Mouse (Mus musculus) heart, adult 2 months (tissue): ENCODE measurements around the gene Cib1. TPM values are rescaled to one million over a fixed set of nuclear protein-coding genes. Genes with fewer than 3 reads are reported as not detected.

Experiments used
- DNase-seq, 2 experiments: peaks; one replicate each; pipeline ENCODE4 v3.0.0; 2021
- H3K27ac ChIP-seq: fragments of 200-600 bp; 2 replicates; pipeline ENCODE4 v1.8.1; 2022
- H3K27me3 ChIP-seq: fragments of 200-500 bp; 2 replicates; pipeline ENCODE4 v1.6.1; 2012; ENCODE audit warnings: mild to moderate bottlenecking, low read length, inconsistent platforms, mixed read lengths; ENCODE audit not compliant: control insufficient read depth, insufficient read depth
- H3K36me3 ChIP-seq: fragments of 200-500 bp; 2 replicates; pipeline ENCODE4 v1.6.1; 2012; ENCODE audit warnings: low read length, inconsistent platforms; ENCODE audit not compliant: control insufficient read depth, insufficient read depth
- H3K4me1 ChIP-seq: fragments of 200-500 bp; 2 replicates; pipeline ENCODE4 v1.6.1; 2011; ENCODE audit warnings: low read length; ENCODE audit not compliant: control insufficient read depth, insufficient read depth
- H3K4me3 ChIP-seq: fragments of 200-600 bp; 2 replicates; pipeline ENCODE4 v1.8.1; 2022
- H3K79me2 ChIP-seq: fragments of 200-500 bp; replicated peaks from 2 replicates; pipeline ENCODE4 v1.6.1; 2012; ENCODE audit warnings: mild to moderate bottlenecking, inconsistent platforms, low read length, moderate library complexity, mixed read lengths; ENCODE audit not compliant: control insufficient read depth, insufficient read depth
- H3K9ac ChIP-seq: fragments of 200-500 bp; 2 replicates; pipeline ENCODE4 v1.6.1; 2012; ENCODE audit warnings: low read depth, mild to moderate bottlenecking, control low read depth, inconsistent platforms, low read length, mixed read lengths
- CTCF ChIP-seq: fragments of 200-600 bp; IDR thresholded peaks from 2 replicates; pipeline ENCODE4 v1.8.1; 2022; ENCODE audit warnings: antibody characterized with exemption, mild to moderate bottlenecking, moderate library complexity
- EP300 ChIP-seq: fragments of 200-500 bp; IDR thresholded peaks from 2 replicates; pipeline ENCODE4 v1.6.1; 2011; ENCODE audit warnings: low read depth, low read length, control low read depth; ENCODE audit not compliant: insufficient read depth
- POLR2A ChIP-seq: fragments of 200-500 bp; IDR thresholded peaks from 2 replicates; pipeline ENCODE4 v1.6.1; 2011; ENCODE audit warnings: mild to moderate bottlenecking, low read depth, low read length, control low read depth; ENCODE audit not compliant: insufficient read depth
- WGBS: fragments of 180-500 bp; shearing (Covaris S2); methylation state at CpG from one replicate; pipeline ENCODE4 v1.1.7; 2018; 5-methylcytosine and 5-hydroxymethylcytosine counted together
- intact Hi-C: fragments of 180-260 bp; cut with DNase I; formaldehyde crosslinking; loops from one replicate; pipeline ENCODE4 v1.15.1; 2025
- polyA plus RNA-seq: library from polyadenylated mRNA; depleted of rRNA; stranded (reverse); fragments of >200 nt; gene quantifications from 2 replicates; pipeline ENCODE4 v1.2.3, GENCODE M21; 2012
- total RNA-seq, 2 experiments: library from RNA; stranded (reverse); gene quantifications; 2 replicates each; pipeline ENCODE4 v1.2.3; 2021

Cib1 gene
- total and polyA plus RNA-seq, 3 experiments = 14.1 to 38.4 (median 16.1) TPM

- no peak for DNase-seq
- no peaks in the 10 kb centered on the region for H3K27me3 ChIP-seq
- under 1% methylated on average over 23 of the region's 23 CpGs for WGBS
- intact Hi-C loops = loop anchor here (1.0 to 2.0 kb wide), 3 partner anchors 9 to 37 kb away; partner anchors contain the start of genes Cib1, Gdpgp1 and Ngrn
- peak overlapping the region; percentile 92 for H3K4me3 ChIP-seq
- H3K9ac ChIP-seq = peak overlapping the region; percentile 78
- no peaks in the 10 kb centered on the region for H3K79me2 ChIP-seq
- peaks cover 2% of the 10 kb centered on the region for H3K4me1 ChIP-seq
- peak overlapping the region; percentile 27 for H3K27ac ChIP-seq
- no peak for TF ChIP-seq EP300
- TF ChIP-seq POLR2A = no peak
- TF ChIP-seq CTCF = no peak
- no peaks in the 10 kb centered on the region for H3K36me3 ChIP-seq
Measured at GRCm38 (mm10) chr7:80269751-80270255, 37.2 kb upstream of the Cib1 start.

GRCm38 (mm10) chr7:80268897-80269750 is 36.5 kb upstream of the Cib1 start, which contains the start of gene Vps33b:
Gene Vps33b, plus strand, starts transcription at chr7:80269649.
- Histone ChIP-seq H3K9ac (peak within 1 kb of the TSS; percentile 78), H3K79me2 (no peaks in the 10 kb centered on the region), H3K27ac (peak within 1 kb of the TSS; percentile 45), H3K27me3 (no peaks in the 10 kb centered on the region), H3K4me1 (peaks cover 2% of the 10 kb centered on the region), H3K4me3 (peak within 1 kb of the TSS; percentile 92), H3K36me3 (no peaks in the 10 kb centered on the region)
- WGBS = 3% methylated on average over 21 of the region's 21 CpGs
- TF ChIP-seq CTCF (no peak), POLR2A (peak; percentile 58), EP300 (peak; percentile 42; the same call in 1 of the 2 replicates)
- intact Hi-C loops = loop anchor here (1.0 kb wide), 1 partner anchor 8 kb away; the partner anchor contains the start of gene Ngrn
- peak; percentile 95 to 96 for DNase-seq

GRCm38 (mm10) chr7:80267764-80268163 is 35.2 kb upstream of the Cib1 start:
- intact Hi-C loops = no loop called here
- Histone ChIP-seq H3K36me3 (no peaks in the 10 kb centered on the region), H3K79me2 (no peaks in the 10 kb centered on the region)

GRCm38 (mm10) chr7:80264606-80265005 is 32.0 kb upstream of the Cib1 start:
- intact Hi-C loops = no loop called here
- Histone ChIP-seq H3K27ac (no peak overlapping the region), H3K36me3 (no peaks in the 10 kb centered on the region), H3K79me2 (no peaks in the 10 kb centered on the region), H3K9ac (no peak overlapping the region), H3K4me3 (no peak overlapping the region), H3K27me3 (no peaks in the 10 kb centered on the region), H3K4me1 (peaks cover 3% of the 10 kb centered on the region)
- WGBS = 87% methylated on average over 12 of the region's 12 CpGs
- TF ChIP-seq EP300 = no peak
- TF ChIP-seq POLR2A = no peak
- no peak for TF ChIP-seq CTCF
- DNase-seq = no peak

More at GRCm38 (mm10) chr7:80267764-80268163, 35.2 kb upstream of the Cib1 start:
- no peak overlapping the region for H3K9ac ChIP-seq
- H3K27ac ChIP-seq = no peak overlapping the region
- peaks cover 2% of the 10 kb centered on the region for H3K4me1 ChIP-seq
- TF ChIP-seq POLR2A (no peak), EP300 (no peak), CTCF (no peak)
- no peaks in the 10 kb centered on the region for H3K27me3 ChIP-seq
- 63% methylated on average over 1 of the region's 1 CpGs for WGBS
- no peak for DNase-seq
- no peak overlapping the region for H3K4me3 ChIP-seq

GRCm38 (mm10) chr7:80261372-80261990 is 28.9 kb upstream of the Cib1 start:
- WGBS = under 1% methylated on average over 32 of the region's 32 CpGs
- Histone ChIP-seq H3K4me3 (peak overlapping the region; percentile 89), H3K36me3 (no peaks in the 10 kb centered on the region), H3K9ac (peak overlapping the region; percentile 87), H3K79me2 (no peaks in the 10 kb centered on the region), H3K27ac (peak overlapping the region; percentile 85), H3K4me1 (peaks cover 2% of the 10 kb centered on the region; the same call in 1 of the 2 replicates), H3K27me3 (no peaks in the 10 kb centered on the region)
- no peak for DNase-seq
- no peak for TF ChIP-seq POLR2A
- intact Hi-C loops = loop anchor here (1.0 kb wide), 1 partner anchor 8 kb away; the partner anchor contains the start of gene Vps33b
